Mouse (Mus musculus): ENCODE measurements at regions not wholly inside any gene's neighbourhood (a gene's known extent, or its start where the extent isn't known, plus 50 kb on each side); places are given as distances from the start of the nearest gene placed in this dataset.

GRCm38 (mm10) chr2:157633286-157633685 is 62.2 kb upstream of the Blcap start:
- Histone ChIP-seq H3K9me3 (replicated peaks) (no peaks in the 10 kb centered on the region), H3K27ac (no peak overlapping the region), H3K27me3 (ENCODE audit: low read depth, poor library complexity, severe bottlenecking) (no peaks in the 10 kb centered on the region), H3K4me3 (no peak overlapping the region), H3K36me3 (no peaks in the 10 kb centered on the region), H3K4me1 (no peaks in the 10 kb centered on the region; the same call in 1 of the 2 replicates)
- no peak for DNase-seq (ENCODE audit: low spot score)
- 59% methylated on average over 7 of the region's 7 CpGs for WGBS

GRCm38 (mm10) chr2:157635670-157636069 is 64.6 kb upstream of the Blcap start:
- no peaks in the 10 kb centered on the region for H3K36me3 ChIP-seq
- WGBS, result 11% methylated on average over 14 of the region's 14 CpGs

DNA sequence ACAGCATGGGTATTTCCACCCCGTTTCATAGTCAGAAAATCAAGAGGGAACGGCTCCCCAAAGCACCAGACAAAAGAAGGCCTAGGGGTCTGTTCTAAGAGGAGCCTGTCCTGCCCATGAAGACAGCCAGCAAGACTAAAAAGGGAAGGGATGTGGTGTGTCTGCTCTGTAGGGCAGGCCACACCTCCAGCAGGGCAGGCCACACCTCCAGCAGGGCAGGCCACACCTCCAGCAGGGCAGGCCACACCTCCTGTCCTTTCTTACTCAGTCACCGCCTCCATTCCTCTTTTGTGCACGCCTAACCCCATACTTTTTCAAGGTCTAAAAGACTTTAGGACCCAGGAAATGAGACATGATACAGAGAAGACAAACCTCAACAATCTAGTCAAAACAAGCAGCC is 69.8 kb upstream of the Blcap start:
- no peak overlapping the region for H3K4me3 ChIP-seq
- DNase-seq (ENCODE audit: low spot score), result no peak
- H3K27me3 ChIP-seq (ENCODE audit: low read depth, poor library complexity, severe bottlenecking), result no peaks in the 10 kb centered on the region
- 38% methylated on average over 4 of the region's 4 CpGs for WGBS
- H3K36me3 ChIP-seq, result no peaks in the 10 kb centered on the region
- H3K9me3 ChIP-seq (replicated peaks), result no peaks in the 10 kb centered on the region
- H3K27ac ChIP-seq, result no peak overlapping the region
- H3K4me1 ChIP-seq, result no peaks in the 10 kb centered on the region; the same call in 1 of the 2 replicates

More at GRCm38 (mm10) chr2:157635670-157636069, 64.6 kb upstream of the Blcap start:
- no peaks in the 10 kb centered on the region for H3K9me3 ChIP-seq (replicated peaks)
- H3K27me3 ChIP-seq (ENCODE audit: low read depth, poor library complexity, severe bottlenecking), result no peaks in the 10 kb centered on the region
- no peak overlapping the region for H3K27ac ChIP-seq
- DNase-seq (ENCODE audit: low spot score), result peak; percentile 94
- H3K4me3 ChIP-seq, result no peak overlapping the region
- no peaks in the 10 kb centered on the region; the same call in 1 of the 2 replicates for H3K4me1 ChIP-seq

- H3K27me3 ChIP-seq (ENCODE audit: low read depth, poor library complexity, severe bottlenecking), result no peaks in the 10 kb centered on the region
- no peak overlapping the region for H3K27ac ChIP-seq
- WGBS, result 15% methylated on average over 20 of the region's 20 CpGs
- peak; percentile 94 for DNase-seq (ENCODE audit: low spot score)
- H3K9me3 ChIP-seq (replicated peaks), result no peaks in the 10 kb centered on the region
- no peak overlapping the region for H3K4me3 ChIP-seq
- H3K36me3 ChIP-seq, result no peaks in the 10 kb centered on the region
- H3K4me1 ChIP-seq, result no peaks in the 10 kb centered on the region
Measured at GRCm38 (mm10) chr2:157663584-157664375, 73.4 kb upstream of the Ctnnbl1 start.

DNA sequence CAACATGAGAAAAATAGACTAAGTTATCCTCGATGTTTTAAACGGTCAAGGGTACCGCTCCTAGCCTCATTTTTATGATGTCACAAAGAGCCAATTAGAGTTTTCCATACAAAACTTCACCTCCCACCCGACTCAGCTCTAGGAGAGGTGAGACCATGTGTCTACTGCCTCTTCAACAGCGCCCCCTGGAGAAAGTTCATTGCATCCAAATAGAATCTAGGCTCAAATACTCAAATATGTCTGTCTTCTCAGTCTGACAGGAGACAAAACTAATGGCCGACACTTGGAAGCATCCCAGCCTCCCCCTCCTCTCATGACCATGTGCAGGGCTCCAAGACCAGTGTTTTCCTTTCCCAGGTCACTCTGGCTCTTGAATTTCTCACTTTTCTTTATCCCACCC is 72.7 kb upstream of the Ctnnbl1 start:
- H3K9me3 ChIP-seq (replicated peaks), result no peaks in the 10 kb centered on the region
- peaks cover 2% of the 10 kb centered on the region; the same call in 1 of the 2 replicates for H3K4me1 ChIP-seq
- no peaks in the 10 kb centered on the region for H3K27me3 ChIP-seq (ENCODE audit: low read depth, poor library complexity, severe bottlenecking)
- DNase-seq (ENCODE audit: low spot score), result no peak
- no peak overlapping the region for H3K27ac ChIP-seq
- H3K4me3 ChIP-seq, result no peak overlapping the region
- WGBS, result 49% methylated on average over 6 of the region's 6 CpGs
- no peaks in the 10 kb centered on the region for H3K36me3 ChIP-seq

DNA sequence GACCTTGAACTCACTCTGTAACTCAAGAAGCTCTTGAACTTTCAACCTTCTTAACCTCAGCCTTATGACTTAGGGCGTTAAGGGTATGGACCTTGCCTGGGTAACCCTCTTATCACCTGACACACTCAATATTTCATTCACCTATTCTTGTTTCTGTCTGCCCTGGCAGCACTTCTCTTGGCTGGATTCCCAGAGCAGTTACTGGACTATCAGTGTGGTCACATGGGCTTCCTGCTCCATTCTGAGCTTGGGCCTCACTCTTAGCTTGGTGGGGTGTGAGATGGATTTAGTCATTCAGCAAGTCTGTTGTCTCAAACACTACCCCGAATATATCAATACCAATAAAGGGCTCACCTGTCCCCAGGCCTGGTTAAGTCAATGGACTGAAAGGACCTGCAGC is 67.0 kb upstream of the Ctnnbl1 start:
- no peak for DNase-seq (ENCODE audit: low spot score)
- Histone ChIP-seq H3K9me3 (replicated peaks) (no peaks in the 10 kb centered on the region), H3K36me3 (no peaks in the 10 kb centered on the region), H3K27me3 (ENCODE audit: low read depth, poor library complexity, severe bottlenecking) (peaks cover 6% of the 10 kb centered on the region), H3K27ac (no peak overlapping the region), H3K4me3 (no peak overlapping the region), H3K4me1 (peaks cover 13% of the 10 kb centered on the region)
- 87% methylated on average over 2 of the region's 2 CpGs for WGBS

- Histone ChIP-seq H3K4me1 (peaks cover 32% of the 10 kb centered on the region), H3K27me3 (ENCODE audit: low read depth, poor library complexity, severe bottlenecking) (peaks cover 6% of the 10 kb centered on the region), H3K4me3 (no peak overlapping the region), H3K27ac (no peak overlapping the region), H3K9me3 (replicated peaks) (no peaks in the 10 kb centered on the region), H3K36me3 (no peaks in the 10 kb centered on the region)
- WGBS, result 63% methylated on average over 19 of the region's 19 CpGs
- no peak for DNase-seq (ENCODE audit: low spot score)
Measured at GRCm38 (mm10) chr2:157674906-157675305, 62.3 kb upstream of the Ctnnbl1 start.

- no peak for DNase-seq (ENCODE audit: low spot score)
- 45% methylated on average over 10 of the region's 10 CpGs for WGBS
- peaks cover 6% of the 10 kb centered on the region for H3K27me3 ChIP-seq (ENCODE audit: low read depth, poor library complexity, severe bottlenecking)
- peaks cover 32% of the 10 kb centered on the region for H3K4me1 ChIP-seq
- H3K36me3 ChIP-seq, result no peaks in the 10 kb centered on the region
- no peaks in the 10 kb centered on the region for H3K9me3 ChIP-seq (replicated peaks)
- H3K27ac ChIP-seq, result no peak overlapping the region
- no peak overlapping the region for H3K4me3 ChIP-seq
Measured at GRCm38 (mm10) chr2:157676396-157677176, 60.6 kb upstream of the Ctnnbl1 start.

GRCm38 (mm10) chr2:157677262-157677661 is 59.9 kb upstream of the Ctnnbl1 start:
- Histone ChIP-seq H3K27me3 (ENCODE audit: low read depth, poor library complexity, severe bottlenecking) (peaks cover 6% of the 10 kb centered on the region), H3K4me1 (peaks cover 32% of the 10 kb centered on the region), H3K9me3 (replicated peaks) (no peaks in the 10 kb centered on the region), H3K27ac (no peak overlapping the region), H3K36me3 (no peaks in the 10 kb centered on the region), H3K4me3 (no peak overlapping the region)
- 28% methylated on average over 7 of the region's 7 CpGs for WGBS
- no peak for DNase-seq (ENCODE audit: low spot score)

- Histone ChIP-seq H3K27me3 (ENCODE audit: low read depth, poor library complexity, severe bottlenecking) (no peaks in the 10 kb centered on the region), H3K4me3 (no peak overlapping the region)
- DNase-seq (ENCODE audit: low spot score), result no peak
Measured at GRCm38 (mm10) chr2:157681931-157682330, 55.3 kb upstream of the Ctnnbl1 start.

More at GRCm38 (mm10) chr2:157681931-157682330, 55.3 kb upstream of the Ctnnbl1 start:
- H3K27ac ChIP-seq, result no peak overlapping the region
- no peaks in the 10 kb centered on the region for H3K36me3 ChIP-seq
- H3K9me3 ChIP-seq (replicated peaks), result no peaks in the 10 kb centered on the region
- WGBS, result 87% methylated on average over 7 of the region's 7 CpGs
- peaks cover 6% of the 10 kb centered on the region; the same call in 1 of the 2 replicates for H3K4me1 ChIP-seq
